In the genomic region with DNA sequence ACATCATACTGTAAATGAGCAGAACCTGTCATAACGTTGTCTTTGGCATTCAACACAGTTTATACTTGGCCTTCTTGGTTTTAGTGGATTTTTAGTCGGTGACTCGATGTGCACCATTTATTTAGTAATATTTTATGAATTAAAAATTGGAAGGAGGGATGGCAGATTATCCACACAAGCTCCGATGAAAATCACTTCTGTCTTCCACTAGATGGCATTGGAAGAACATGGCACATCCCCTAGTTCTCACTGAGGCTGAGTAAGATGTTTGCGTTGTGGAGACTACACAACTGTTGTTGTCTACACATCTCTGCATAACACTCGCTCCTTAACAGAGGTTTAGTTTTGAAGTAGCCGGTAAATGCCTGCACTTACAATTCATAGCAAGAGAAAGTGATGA, we compare ENCODE assay signal across 15 mouse cellular contexts.
DNase-seq lines count a peak whose midpoint lies in the region; ATAC-seq and TF ChIP-seq lines count a peak whose summit lies in the region.
"Had no signal": no experiment of that assay in that cellular context is flagged by ENCODE, and none has a peak within 500 bp of the region (broad histone marks: within the 10 kb centered on the region; RNA-seq: fewer than 3 reads in every experiment).

No protein-coding gene starts in this region.

- no peaks in the 10 kb centered on the region for H3K9me3 ChIP-seq in lung, postnatal 0 days (ENCODE audit: low read length)
- H3K9me3 ChIP-seq: G1E; limb, embryonic 13.5 days had no signal

- no peak overlapping the region for H3K4me2 ChIP-seq in lung, postnatal 0 days (replicated peaks; ENCODE audit: low read depth, low read length)
- H3K4me2 ChIP-seq: limb, embryonic 13.5 days had no signal

- no peak overlapping the region for H3K9ac ChIP-seq in heart, adult 2 months (ENCODE audit: low read depth, low read length)
- H3K9ac ChIP-seq in lung, postnatal 0 days (replicated peaks; ENCODE audit: low read depth) = no peak overlapping the region
- H3K9ac ChIP-seq: limb, embryonic 13.5 days had no signal

- no peaks in the 10 kb centered on the region for H3K36me3 ChIP-seq in heart, adult 2 months (ENCODE audit: control insufficient read depth, insufficient read depth, low read length)
- no peaks in the 10 kb centered on the region for H3K36me3 ChIP-seq in lung, postnatal 0 days (ENCODE audit: insufficient read depth, low read length)
- H3K36me3 ChIP-seq: G1E; limb, embryonic 13.5 days had no signal

- TF ChIP-seq POLR2A in heart, adult 2 months (IDR thresholded peaks at IDR 0.05; ENCODE audit: insufficient read depth, low read depth, low read length) = no peak

- TF ChIP-seq EP300 in heart, adult 2 months (IDR thresholded peaks at IDR 0.05; ENCODE audit: insufficient read depth, low read depth, low read length) = no peak
- TF ChIP-seq EP300 in lung, postnatal 0 days (IDR thresholded peaks at IDR 0.05) = no peak

- no peaks in the 10 kb centered on the region for H3K27me3 ChIP-seq in heart, adult 2 months (ENCODE audit: control insufficient read depth, insufficient read depth, low read length)
- no peaks in the 10 kb centered on the region for H3K27me3 ChIP-seq in lung, postnatal 0 days (replicated peaks; ENCODE audit: insufficient read depth, low read length)
- H3K27me3 ChIP-seq: limb, embryonic 13.5 days had no signal

- no peak for ATAC-seq in lung, postnatal 0 days
- no peak for ATAC-seq in erythroblast, adult 5-6 weeks (replicated peaks; ENCODE audit: low FRiP score, poor library complexity, severe bottlenecking)

- H3K27ac ChIP-seq in heart, adult 2 months = no peak overlapping the region
- no peak overlapping the region for H3K27ac ChIP-seq in lung, postnatal 0 days (ENCODE audit: low read length)
- H3K27ac ChIP-seq: limb, embryonic 13.5 days had no signal

- H3K79me2 ChIP-seq in heart, adult 2 months (replicated peaks; ENCODE audit: control insufficient read depth, insufficient read depth, low read length) = no peaks in the 10 kb centered on the region

- H3K4me3 ChIP-seq in heart, adult 2 months = no peak overlapping the region
- H3K4me3 ChIP-seq in lung, postnatal 0 days (ENCODE audit: low read depth, low read length) = no peak overlapping the region
- H3K4me3 ChIP-seq: limb, embryonic 13.5 days; myocyte had no signal

- TF ChIP-seq CTCF in heart, adult 2 months (IDR thresholded peaks at IDR 0.05) = peak; percentile 60
- TF ChIP-seq CTCF in lung, postnatal 0 days (IDR thresholded peaks at IDR 0.05) = peak; percentile 57

- WGBS in heart, adult 2 months = 55% methylated on average over 7 of the region's 7 CpGs
- WGBS in lung, postnatal 0 days = 60% methylated on average over 7 of the region's 7 CpGs

- no peak for DNase-seq in heart, adult 2 months
- no peak for DNase-seq in heart, adult 8-10 months (ENCODE audit: low spot score)
- no peak for DNase-seq in lung, postnatal 0 days (ENCODE audit: low spot score)
- DNase-seq in lung, postnatal 10 days = no peak
- peak; percentile 73 for DNase-seq in brain, adult 2 months (ENCODE audit: low read depth, low spot score)
- DNase-seq in retina, postnatal 7 days (ENCODE audit: low read depth, low spot score) = peak; percentile 19
- DNase-seq: adrenal gland, adult 2 months; cerebellum, adult 18-20 months; gastrocnemius, postnatal 14 days; heart, postnatal 14 days; kidney, adult 8-10 months had no signal

- no peaks in the 10 kb centered on the region; the same call in 1 of the 2 replicates for H3K4me1 ChIP-seq in heart, adult 2 months (ENCODE audit: control insufficient read depth, insufficient read depth, low read length)
- H3K4me1 ChIP-seq in lung, postnatal 0 days (ENCODE audit: insufficient read depth, low read depth, low read length) = no peaks in the 10 kb centered on the region

- intact Hi-C loops in heart, adult 2 months (cut with DNase I) = no loop called here

Comparison
In these comparisons a context has a peak if more than half of its experiments do, and no peak if none do; other contexts are left out.
1. DNase-seq: peak in brain, adult 2 months (single experiment) and retina, postnatal 7 days (single experiment); none in heart, adult 2 months (0 of 2), heart, adult 8-10 months (single experiment), lung, postnatal 0 days (single experiment) and lung, postnatal 10 days (single experiment).